Mouse (Mus musculus) fibroblast of lung, adult 2 months (primary cell): ENCODE data around the gene Htra2.
A peak's percentile ranks its signal among the peaks of the same experiment; 100 is the strongest.

ENCODE experiments used
- DNase-seq: peaks from one replicate; pipeline ENCODE4 v3.0.0-alpha.2; 2011; ENCODE audit warnings: low read depth

The Htra2 gene

GRCm38 (mm10) chr6:83069488-83070246, 14.6 kb upstream of the Htra2 start:
- DNase-seq, result no peak

- no peak for DNase-seq
Observed at GRCm38 (mm10) chr6:83068706-83069487, 13.8 kb upstream of the Htra2 start.

GRCm38 (mm10) chr6:83068221-83068620, 13.1 kb upstream of the Htra2 start:
- no peak for DNase-seq

- no peak for DNase-seq
Observed at GRCm38 (mm10) chr6:83066441-83066840, 11.4 kb upstream of the Htra2 start.

- DNase-seq, result no peak
Observed at GRCm38 (mm10) chr6:83065995-83066394, 10.9 kb upstream of the Htra2 start.

- DNase-seq, result no peak
Observed at GRCm38 (mm10) chr6:83058725-83059124, 3.7 kb upstream of the Htra2 start.

- DNase-seq, result no peak
Observed at GRCm38 (mm10) chr6:83057790-83058189, 2.7 kb upstream of the Htra2 start, which contains the start of gene Dqx1. Dqx1 (plus strand) TSS chr6:83057844.

- peak; percentile 97 for DNase-seq
Observed at GRCm38 (mm10) chr6:83054074-83054851, 810 bp downstream of the Htra2 start, which contains the start of gene Aup1. Aup1 (plus strand) TSS chr6:83054521.

- no peak for DNase-seq
Observed at GRCm38 (mm10) chr6:83053136-83053960, 1.7 kb downstream of the Htra2 start.

- no peak for DNase-seq
Observed at GRCm38 (mm10) chr6:83049367-83049766, 5.7 kb downstream of the Htra2 start.

- DNase-seq, result no peak
Observed at GRCm38 (mm10) chr6:83044742-83045141, 10.3 kb downstream of the Htra2 start.

GRCm38 (mm10) chr6:83043993-83044392, 11.1 kb downstream of the Htra2 start:
- DNase-seq, result no peak

GRCm38 (mm10) chr6:83043561-83043960, 11.5 kb downstream of the Htra2 start:
- DNase-seq, result no peak

- no peak for DNase-seq
Observed at GRCm38 (mm10) chr6:83040601-83041000, 14.5 kb downstream of the Htra2 start.

GRCm38 (mm10) chr6:83038496-83039012, 16.5 kb downstream of the Htra2 start:
- no peak for DNase-seq

- no peak for DNase-seq
Observed at GRCm38 (mm10) chr6:83037188-83037587, 17.9 kb downstream of the Htra2 start.

- no peak for DNase-seq
Observed at GRCm38 (mm10) chr6:83034463-83035055, 20.5 kb downstream of the Htra2 start.

GRCm38 (mm10) chr6:83033249-83034185, 21.6 kb downstream of the Htra2 start, which contains the start of the genes Dok1 and Loxl3:
Dok1 (minus strand) TSS chr6:83033471.
Loxl3 (plus strand) TSS chr6:83034173.
- no peak for DNase-seq

- no peak for DNase-seq
Observed at GRCm38 (mm10) chr6:83032769-83033191, 22.3 kb downstream of the Htra2 start.
